Mouse (Mus musculus) lung, embryonic 15.5 days (tissue): ENCODE measurements around the gene Gcgr. TPM values are rescaled to one million over a fixed set of nuclear protein-coding genes. Genes with fewer than 3 reads are reported as not detected.
A peak's percentile ranks its signal among the peaks of the same experiment; 100 is the strongest.
"Not testable (repeated sequence)": the region's sequence is repeated elsewhere in the genome, so short reads cannot be mapped to it uniquely, and the experiment has no call there.

Source experiments
- ATAC-seq: fragments of 200-750 bp; cut with Nextera tagmentation; 2 replicates; pipeline ENCODE4 v1.8.0; 2017; ENCODE audit warnings: moderate number of reproducible peaks, borderline replicate concordance; ENCODE audit not compliant: low FRiP score, low TSS enrichment; ENCODE audit errors: extremely low read depth
- H3K27ac ChIP-seq: fragments of 300-500 bp; sonication (generic); 2 replicates; pipeline ENCODE4 v1.5.1; 2015; ENCODE audit warnings: moderate library complexity, mild to moderate bottlenecking, inconsistent platforms
- H3K27me3 ChIP-seq: fragments of 300-500 bp; sonication (generic); 2 replicates; pipeline ENCODE4 v1.6.1; 2015; ENCODE audit warnings: inconsistent platforms
- H3K36me3 ChIP-seq: fragments of 300-500 bp; sonication (generic); 2 replicates; pipeline ENCODE4 v1.6.1; 2015; ENCODE audit warnings: inconsistent platforms
- H3K4me1 ChIP-seq: fragments of 300-500 bp; sonication (generic); 2 replicates; pipeline ENCODE4 v1.6.1; 2015; ENCODE audit warnings: inconsistent platforms
- H3K4me2 ChIP-seq: fragments of 300-500 bp; sonication (generic); 2 replicates; pipeline ENCODE4 v1.6.1; 2015; ENCODE audit warnings: inconsistent platforms, mild to moderate bottlenecking, moderate library complexity
- H3K4me3 ChIP-seq: fragments of 300-500 bp; sonication (generic); 2 replicates; pipeline ENCODE4 v1.5.1; 2015; ENCODE audit warnings: mild to moderate bottlenecking, inconsistent platforms
- H3K9ac ChIP-seq: fragments of 300-500 bp; sonication (generic); 2 replicates; pipeline ENCODE4 v1.6.1; 2015; ENCODE audit warnings: inconsistent platforms
- H3K9me3 ChIP-seq: fragments of 300-500 bp; sonication (generic); 2 replicates; pipeline ENCODE4 v1.6.1; 2016; ENCODE audit warnings: inconsistent platforms
- WGBS: fragments of 180-500 bp; shearing (Covaris S2); methylation state at CpG from one replicate; pipeline ENCODE4 v1.1.7; 2015; 5-methylcytosine and 5-hydroxymethylcytosine counted together
- polyA plus RNA-seq: library from polyadenylated mRNA; unstranded; fragments of >200 nt; fragmentation: Nextera tagmentation; extraction: Ambion mirVana; gene quantifications from 2 replicates; pipeline ENCODE4 v1.2.1, GENCODE M21; 2015

Gene Gcgr
- polyA plus RNA-seq, 1 experiment from 2014 or later, result 1.1 TPM

DNA sequence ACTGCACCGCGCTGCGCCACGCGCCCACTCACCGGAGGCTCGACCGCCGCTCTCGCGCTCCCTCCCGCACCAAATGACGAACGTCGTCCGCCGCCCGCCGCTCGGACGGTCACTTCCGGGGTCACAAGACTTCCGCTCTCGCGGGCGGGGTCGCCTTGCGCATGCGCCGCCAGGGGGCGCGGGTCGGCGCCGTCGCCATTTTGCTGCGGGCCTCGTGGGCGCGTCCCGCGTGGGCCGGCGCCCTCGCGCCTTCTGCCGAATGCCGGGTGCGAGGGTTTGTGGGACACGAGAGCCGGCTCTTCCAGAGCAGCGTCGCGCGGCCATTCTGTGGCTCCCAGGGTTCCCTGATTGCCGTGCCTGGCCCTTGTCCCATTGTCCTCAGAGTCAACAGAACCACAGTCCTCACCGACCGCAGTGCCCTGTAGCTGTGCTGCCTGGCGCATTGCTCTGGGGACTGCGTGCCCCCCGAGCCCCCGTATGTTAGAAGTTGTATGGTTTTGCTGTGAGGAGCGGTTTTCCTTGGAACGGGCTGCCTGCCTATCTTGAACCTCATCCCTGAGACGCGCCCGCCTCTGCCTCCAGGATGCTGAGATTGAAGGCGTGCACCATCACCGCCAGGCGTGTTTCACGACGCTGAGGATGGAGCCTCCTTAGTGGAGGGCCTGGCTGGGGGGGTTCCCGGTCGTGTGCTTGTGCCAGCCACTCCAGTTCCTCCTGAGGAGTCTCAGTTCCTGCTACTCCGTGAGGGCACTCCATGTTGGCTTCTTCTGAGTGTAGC is 51.2 kb downstream of the Gcgr start, which contains the start of gene Arhgdia:
TSS of gene Arhgdia (minus strand) at position 135 of the 778 bp plus-strand sequence.
- peak; percentile 71 for ATAC-seq
- WGBS, result 5% methylated on average over 69 of the region's 75 CpGs
- H3K9ac ChIP-seq, result peak within 1 kb of the TSS; percentile 86
- H3K4me3 ChIP-seq, result peak within 1 kb of the TSS; percentile 83
- H3K4me2 ChIP-seq, result peak within 1 kb of the TSS; percentile 89
- H3K4me1 ChIP-seq, result peaks cover 30% of the 10 kb centered on the region
- peak within 1 kb of the TSS; percentile 94 for H3K27ac ChIP-seq
- no peaks in the 10 kb centered on the region for H3K27me3 ChIP-seq
- peaks cover 57% of the 10 kb centered on the region for H3K36me3 ChIP-seq
- H3K9me3 ChIP-seq, result no peaks in the 10 kb centered on the region

DNA sequence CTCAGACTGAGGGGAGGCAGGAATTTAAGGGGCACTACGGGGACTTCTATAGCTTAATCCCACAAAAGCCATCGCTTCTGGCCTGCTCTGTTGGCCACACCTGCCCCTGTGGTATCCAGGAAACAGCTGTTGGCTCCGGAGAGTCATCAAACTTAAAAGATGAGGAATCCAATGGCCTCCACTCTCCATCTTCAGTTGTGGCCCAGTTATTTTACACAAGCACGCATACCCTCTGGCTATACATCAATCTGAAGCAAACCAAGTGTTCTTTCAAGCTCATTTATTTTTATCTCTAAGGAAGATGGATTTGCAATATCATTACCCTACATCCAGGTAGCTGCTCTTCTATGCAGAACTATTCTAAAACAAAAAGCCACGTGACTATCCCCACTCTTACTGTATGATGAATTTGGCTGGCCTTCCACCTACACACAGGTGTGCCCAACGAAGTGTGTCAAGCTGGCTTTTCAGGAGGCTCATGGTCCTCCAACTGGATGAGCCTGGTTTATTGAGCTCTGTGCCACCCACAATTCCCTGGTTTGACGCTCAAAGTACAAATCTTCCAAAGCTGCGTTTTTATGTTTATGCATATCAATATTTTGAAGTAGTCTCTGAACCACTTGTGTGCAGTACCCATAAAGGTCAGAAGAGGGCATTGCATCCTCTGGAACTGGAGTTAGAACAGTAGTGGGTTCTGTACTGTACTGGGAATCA is 51.9 kb downstream of the Gcgr start:
- Histone ChIP-seq H3K27ac (peak overlapping the region; percentile 94), H3K9me3 (no peaks in the 10 kb centered on the region), H3K9ac (peak overlapping the region; percentile 86), H3K4me2 (peak overlapping the region; percentile 89), H3K27me3 (no peaks in the 10 kb centered on the region), H3K36me3 (peaks cover 60% of the 10 kb centered on the region), H3K4me3 (peak overlapping the region; percentile 83), H3K4me1 (peaks cover 30% of the 10 kb centered on the region)
- ATAC-seq, result no peak
- 63% methylated on average over 8 of the region's 8 CpGs for whole genome bisulfite sequencing

DNA sequence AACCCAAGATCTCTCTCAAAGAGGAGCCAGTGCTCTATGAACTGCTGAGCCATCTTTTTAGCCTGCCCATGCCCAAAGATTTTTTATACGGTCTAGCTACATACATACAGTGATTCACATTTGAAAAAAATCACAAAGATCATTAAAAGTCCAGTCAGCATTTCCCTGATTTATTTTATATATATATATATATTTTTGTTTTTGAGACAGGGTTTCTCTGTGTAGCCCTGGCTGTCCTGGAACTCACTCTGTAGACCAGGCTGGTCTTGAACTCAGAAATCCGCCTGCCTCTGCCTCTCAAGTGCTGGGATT is 52.4 kb downstream of the Gcgr start:
- ATAC-seq, H3K27me3 ChIP-seq: not testable (repeated sequence)

GRCm38 (mm10) chr11:120583937-120584336 is 53.4 kb downstream of the Gcgr start:
- no peak for ATAC-seq
- Histone ChIP-seq H3K4me2 (no peak overlapping the region), H3K4me3 (no peak overlapping the region), H3K27me3 (no peaks in the 10 kb centered on the region), H3K36me3 (peaks cover 60% of the 10 kb centered on the region), H3K9me3 (no peaks in the 10 kb centered on the region), H3K9ac (no peak overlapping the region), H3K27ac (no peak overlapping the region), H3K4me1 (peaks cover 26% of the 10 kb centered on the region)
- WGBS, result 87% methylated on average over 1 of the region's 1 CpGs

More for the DNA sequence above, 52.4 kb downstream of the Gcgr start:
- not testable (repeated sequence) for H3K4me3 ChIP-seq, H3K9me3 ChIP-seq, H3K27ac ChIP-seq, H3K4me2 ChIP-seq, H3K9ac ChIP-seq
- Histone ChIP-seq H3K36me3 (peaks cover 60% of the 10 kb centered on the region), H3K4me1 (peaks cover 30% of the 10 kb centered on the region)
- 94% methylated on average over 2 of the region's 2 CpGs for WGBS

GRCm38 (mm10) chr11:120588531-120588930 is 58.0 kb downstream of the Gcgr start:
- Histone ChIP-seq H3K9me3 (no peaks in the 10 kb centered on the region), H3K27me3 (no peaks in the 10 kb centered on the region), H3K27ac (no peak overlapping the region), H3K4me1 (no peaks in the 10 kb centered on the region), H3K4me3 (no peak overlapping the region), H3K9ac (no peak overlapping the region), H3K36me3 (peaks cover 95% of the 10 kb centered on the region), H3K4me2 (no peak overlapping the region)
- ATAC-seq, result no peak
- WGBS, result 89% methylated on average over 6 of the region's 6 CpGs

Other genes with a start within 250 kb of the Gcgr start
- 2,618 and 2,638 TPM in 2 replicates for gene Actg1, start 182.2 kb upstream of the Gcgr start, polyA plus RNA-seq
- 0.38 and 0.56 TPM in 2 replicates for gene Fscn2, start 169.2 kb upstream of the Gcgr start, polyA plus RNA-seq
- 36.9 and 37.4 TPM in 2 replicates for gene Faap100, start 151.9 kb upstream of the Gcgr start, polyA plus RNA-seq
- 32.5 and 34.5 TPM in 2 replicates for gene Nploc4, start 93.0 kb upstream of the Gcgr start, polyA plus RNA-seq
- gene Tspan10, start 88.1 kb upstream of the Gcgr start, polyA plus RNA-seq, result not detected in 2 replicates
- 0.25 and 0.31 TPM in 2 replicates for gene Pde6g, start 77.2 kb upstream of the Gcgr start, polyA plus RNA-seq
- gene Oxld1, start 72.6 kb upstream of the Gcgr start, polyA plus RNA-seq, result 12.7 and 13.0 TPM in 2 replicates
- gene Ccdc137, start 72.6 kb upstream of the Gcgr start, polyA plus RNA-seq, result 31.2 and 35.5 TPM in 2 replicates
- gene Arl16, start 63.1 kb upstream of the Gcgr start, polyA plus RNA-seq, result 43.8 and 44.6 TPM in 2 replicates
- 125 and 133 TPM in 2 replicates for gene Mrpl12, start 46.1 kb upstream of the Gcgr start, polyA plus RNA-seq
- gene Slc25a10, start 38.9 kb upstream of the Gcgr start, polyA plus RNA-seq, result 67.5 and 70.9 TPM in 2 replicates
- gene Mcrip1, start 19.0 kb downstream of the Gcgr start, polyA plus RNA-seq, result 205 and 209 TPM in 2 replicates
- gene Ppp1r27, start 20.4 kb downstream of the Gcgr start, polyA plus RNA-seq, result 0.65 and 1.7 TPM in 2 replicates
- gene P4hb, start 42.6 kb downstream of the Gcgr start, polyA plus RNA-seq, result 847 and 883 TPM in 2 replicates
- 697 and 699 TPM in 2 replicates for gene Arhgdia, start 50.9 kb downstream of the Gcgr start, polyA plus RNA-seq
- gene Alyref, start 67.7 kb downstream of the Gcgr start, polyA plus RNA-seq, result 511 and 543 TPM in 2 replicates
- gene Anapc11, start 67.7 kb downstream of the Gcgr start, polyA plus RNA-seq, result 215 and 222 TPM in 2 replicates
- 0.78 and 1.4 TPM in 2 replicates for gene Npb, start 77.8 kb downstream of the Gcgr start, polyA plus RNA-seq
- gene Pcyt2, start 87.2 kb downstream of the Gcgr start, polyA plus RNA-seq, result 103 and 126 TPM in 2 replicates
- 32.6 and 34.3 TPM in 2 replicates for gene Sirt7, start 94.5 kb downstream of the Gcgr start, polyA plus RNA-seq
- gene Mafg, start 102.9 kb downstream of the Gcgr start, polyA plus RNA-seq, result 23.3 and 24.5 TPM in 2 replicates
- 25.4 and 27.2 TPM in 2 replicates for gene Pycr1, start 113.1 kb downstream of the Gcgr start, polyA plus RNA-seq
- gene Myadml2, start 117.5 kb downstream of the Gcgr start, polyA plus RNA-seq, result 0.55 and 1.3 TPM in 2 replicates
- gene Notum, start 130.5 kb downstream of the Gcgr start, polyA plus RNA-seq, result 4.1 and 4.3 TPM in 2 replicates
- 138 and 143 TPM in 2 replicates for gene Aspscr1, start 142.3 kb downstream of the Gcgr start, polyA plus RNA-seq
- gene Cenpx, start 183.0 kb downstream of the Gcgr start, polyA plus RNA-seq, result 160 and 167 TPM in 2 replicates
- 57.9 and 59.9 TPM in 2 replicates for gene Lrrc45, start 183.2 kb downstream of the Gcgr start, polyA plus RNA-seq
- gene Rac3, start 190.8 kb downstream of the Gcgr start, polyA plus RNA-seq, result 54.9 and 60.5 TPM in 2 replicates
- 45.1 and 55.1 TPM in 2 replicates for gene Dcxr, start 196.6 kb downstream of the Gcgr start, polyA plus RNA-seq
- gene Cbr2, start 201.4 kb downstream of the Gcgr start, polyA plus RNA-seq, result 102 and 103 TPM in 2 replicates
- 3.9 and 4.8 TPM in 2 replicates for gene Hmga1b, start 232.1 kb downstream of the Gcgr start, polyA plus RNA-seq